Mouse (Mus musculus): ENCODE results near the gene Duox1. TPM values are rescaled to one million over a fixed set of nuclear protein-coding genes. Genes with fewer than 3 reads are reported as not detected.

The Duox1 gene
- total RNA-seq (2014; rRNA removed) = 0.24 and 0.33 TPM in 2 replicates
- polyA plus RNA-seq (2015; fragmentation: Nextera tagmentation; extraction: Ambion mirVana) = 0.11 and 0.16 TPM in 2 replicates

DNA sequence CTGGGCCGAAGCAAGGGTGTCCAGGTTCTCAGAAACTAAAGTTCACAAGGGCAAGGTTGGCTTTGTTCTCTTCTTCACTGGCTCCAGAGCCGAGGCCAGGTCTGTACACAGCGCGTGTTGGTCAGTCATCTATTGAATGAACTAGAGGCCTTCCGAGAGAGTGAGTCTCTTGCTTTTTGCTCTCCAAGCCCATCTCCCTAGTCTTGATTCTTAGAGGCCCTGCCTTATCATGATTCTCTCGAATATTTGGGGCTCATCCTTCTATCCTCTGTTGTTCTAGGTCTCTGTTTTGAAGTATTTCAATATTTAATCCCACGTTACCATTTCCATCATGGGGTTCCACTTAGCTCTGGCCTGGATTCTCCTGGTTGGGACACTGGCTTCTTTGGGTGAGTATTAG is at the start of gene Duox1:
TSS of gene Duox1 (plus strand) at position 301 of the 400 bp plus-strand sequence.
- ATAC-seq (ENCODE audit: low FRiP score) (no peak), DNase-seq (ENCODE audit: low spot score) (no peak)
- Histone ChIP-seq H3K9me3 (ENCODE audit: low read length) (no peaks in the 10 kb centered on the region), H3K4me1 (ENCODE audit: insufficient read depth, low read length) (no peaks in the 10 kb centered on the region; the same call in 1 of the 2 replicates), H3K27ac (ENCODE audit: low read depth, low read length) (no peak within 1 kb of the TSS), H3K4me3 (ENCODE audit: low read depth, low read length) (no peak within 1 kb of the TSS), H3K9ac (replicated peaks; ENCODE audit: low read length, poor library complexity, severe bottlenecking) (no peak within 1 kb of the TSS), H3K27me3 (ENCODE audit: insufficient read depth, low read length) (peaks cover 20% of the 10 kb centered on the region), H3K4me2 (ENCODE audit: low read depth, low read length, poor library complexity, severe bottlenecking) (no peak within 1 kb of the TSS), H3K36me3 (ENCODE audit: insufficient read depth, low read length) (no peaks in the 10 kb centered on the region)
- 89% methylated on average over 7 of the region's 7 CpGs for WGBS
- no peak for TF ChIP-seq CTCF (IDR thresholded peaks at IDR 0.05)

DNA sequence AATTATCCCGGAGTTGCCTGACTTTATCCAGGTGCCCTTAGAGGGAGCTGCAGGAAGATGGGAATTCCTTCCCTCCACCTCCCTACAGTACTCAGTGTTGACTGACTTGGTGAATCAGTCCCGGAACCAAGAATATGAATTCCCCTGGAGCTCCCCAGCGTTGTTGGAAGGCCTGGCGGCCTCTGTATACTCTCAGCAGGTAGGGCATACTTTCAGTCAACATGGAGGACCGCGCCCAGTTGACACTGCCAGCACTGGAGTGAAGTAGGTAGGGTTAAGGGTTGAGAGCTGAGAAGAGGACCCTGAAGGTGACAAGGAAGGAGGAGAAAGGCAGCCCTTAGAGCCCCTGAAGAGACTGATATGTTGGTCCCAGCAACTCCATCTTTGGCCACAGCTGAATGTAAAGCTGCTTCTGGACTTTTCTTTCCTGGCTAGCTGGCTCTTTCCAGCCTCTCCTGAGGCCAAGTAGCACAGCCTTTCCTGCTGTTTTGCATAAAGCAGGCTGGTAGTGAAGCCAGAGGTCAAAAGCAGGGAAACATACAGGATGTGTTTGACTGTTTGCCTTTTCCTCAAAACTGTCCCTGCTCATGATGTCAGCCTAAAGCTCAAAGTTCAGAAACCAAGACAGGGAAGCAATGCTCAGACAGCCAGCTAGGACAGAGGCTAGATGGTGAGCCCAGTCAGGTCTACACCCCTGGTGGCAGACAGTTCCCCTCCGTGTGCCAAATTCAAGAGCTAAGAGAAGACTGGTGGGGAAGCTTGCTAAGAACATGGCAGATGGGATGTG is 48.9 kb upstream of the Duox1 start:
- Histone ChIP-seq H3K27ac (ENCODE audit: low read depth, low read length) (no peak overlapping the region), H3K9me3 (ENCODE audit: low read length) (no peaks in the 10 kb centered on the region)
- WGBS = 96% methylated on average over 7 of the region's 7 CpGs

DNA sequence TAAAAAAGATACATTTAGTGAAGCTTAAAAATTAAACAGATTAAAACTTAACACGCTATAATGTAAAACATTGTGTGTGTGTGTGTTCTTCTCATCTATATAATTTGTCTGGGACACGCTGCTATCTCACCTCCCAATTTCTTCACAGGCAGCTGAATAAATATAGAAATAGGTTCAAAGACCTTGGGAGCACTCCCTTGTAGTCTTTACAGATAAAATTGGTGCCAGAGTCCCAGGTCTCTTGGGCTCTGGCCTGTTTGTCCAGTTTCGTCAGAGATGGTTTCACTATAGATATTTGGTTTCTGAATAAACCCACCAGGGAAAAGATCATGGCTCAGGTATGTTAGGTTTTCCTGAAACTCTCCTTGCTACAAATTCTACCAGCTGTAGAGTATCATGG is 36.7 kb upstream of the Duox1 start:
- Histone ChIP-seq H3K4me2 (ENCODE audit: low read depth, low read length, poor library complexity, severe bottlenecking) (no peak overlapping the region), H3K27ac (ENCODE audit: low read depth, low read length) (no peak overlapping the region), H3K4me3 (ENCODE audit: low read depth, low read length) (no peak overlapping the region), H3K9me3 (ENCODE audit: low read length) (no peaks in the 10 kb centered on the region), H3K9ac (replicated peaks; ENCODE audit: low read length, poor library complexity, severe bottlenecking) (no peak overlapping the region), H3K4me1 (ENCODE audit: insufficient read depth, low read length) (no peaks in the 10 kb centered on the region), H3K27me3 (ENCODE audit: insufficient read depth, low read length) (no peaks in the 10 kb centered on the region), H3K36me3 (ENCODE audit: insufficient read depth, low read length) (no peaks in the 10 kb centered on the region)
- 90% methylated on average over 3 of the region's 3 CpGs for WGBS
- DNase-seq (ENCODE audit: low spot score) (no peak), ATAC-seq (ENCODE audit: low FRiP score) (no peak)
- no peak for TF ChIP-seq CTCF (IDR thresholded peaks at IDR 0.05)

More for the DNA sequence above, 48.9 kb upstream of the Duox1 start:
- Histone ChIP-seq H3K4me2 (ENCODE audit: low read depth, low read length, poor library complexity, severe bottlenecking) (no peak overlapping the region), H3K9ac (replicated peaks; ENCODE audit: low read length, poor library complexity, severe bottlenecking) (no peak overlapping the region), H3K4me1 (ENCODE audit: insufficient read depth, low read length) (peaks cover 4% of the 10 kb centered on the region; the same call in 1 of the 2 replicates), H3K36me3 (ENCODE audit: insufficient read depth, low read length) (no peaks in the 10 kb centered on the region), H3K27me3 (ENCODE audit: insufficient read depth, low read length) (no peaks in the 10 kb centered on the region), H3K4me3 (ENCODE audit: low read depth, low read length) (no peak overlapping the region)
- ATAC-seq (ENCODE audit: low FRiP score) (no peak), DNase-seq (ENCODE audit: low spot score) (no peak)
- TF ChIP-seq CTCF (IDR thresholded peaks at IDR 0.05) = no peak

DNA sequence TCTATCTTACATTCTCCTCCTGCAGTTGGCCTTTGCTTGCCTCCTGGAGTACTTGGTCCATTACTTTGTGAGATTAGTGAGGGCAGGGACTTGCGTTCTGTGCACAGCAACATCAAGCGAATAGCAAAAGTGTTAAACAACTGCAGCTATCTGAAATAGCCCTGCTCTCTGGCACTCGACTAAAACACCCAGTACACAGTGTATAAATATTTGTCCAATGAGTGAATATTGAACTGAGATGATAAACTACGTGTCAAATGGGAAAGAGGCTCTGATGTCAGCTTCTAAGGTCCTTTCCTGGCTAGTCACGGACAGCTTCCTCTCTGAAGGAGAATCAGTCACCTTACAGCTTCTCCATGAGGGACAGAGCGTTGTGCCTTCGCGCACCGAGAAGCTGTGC is 31.4 kb upstream of the Duox1 start:
- DNase-seq (ENCODE audit: low spot score) (no peak), ATAC-seq (ENCODE audit: low FRiP score) (no peak)
- 86% methylated on average over 9 of the region's 9 CpGs for WGBS
- Histone ChIP-seq H3K4me3 (ENCODE audit: low read depth, low read length) (no peak overlapping the region), H3K4me1 (ENCODE audit: insufficient read depth, low read length) (no peaks in the 10 kb centered on the region), H3K4me2 (ENCODE audit: low read depth, low read length, poor library complexity, severe bottlenecking) (no peak overlapping the region), H3K27ac (ENCODE audit: low read depth, low read length) (no peak overlapping the region), H3K27me3 (ENCODE audit: insufficient read depth, low read length) (no peaks in the 10 kb centered on the region), H3K36me3 (ENCODE audit: insufficient read depth, low read length) (no peaks in the 10 kb centered on the region), H3K9ac (replicated peaks; ENCODE audit: low read length, poor library complexity, severe bottlenecking) (no peak overlapping the region), H3K9me3 (ENCODE audit: low read length) (no peaks in the 10 kb centered on the region)
- no peak for TF ChIP-seq CTCF (IDR thresholded peaks at IDR 0.05)

DNA sequence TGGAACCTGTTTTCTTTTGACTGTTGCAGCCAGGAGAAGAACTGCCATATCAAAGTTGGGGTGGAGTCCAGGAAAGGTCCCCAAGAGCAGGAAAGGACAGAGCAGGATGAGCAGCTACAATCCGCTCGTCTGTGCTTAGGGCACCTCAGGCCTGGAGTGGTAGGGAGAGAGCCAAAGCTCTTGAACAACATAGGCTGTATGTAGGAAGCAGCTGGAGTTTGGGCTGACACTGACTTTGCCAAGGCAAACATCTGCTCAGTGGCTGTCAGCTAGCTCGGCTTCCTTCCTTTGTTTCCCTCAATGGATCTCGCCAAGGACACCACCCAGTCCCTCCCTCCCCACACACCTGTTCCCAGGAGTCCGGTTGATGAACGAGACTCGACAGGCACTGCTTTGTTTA is 29.3 kb upstream of the Duox1 start:
- 71% methylated on average over 7 of the region's 7 CpGs for WGBS
- H3K9ac ChIP-seq (replicated peaks; ENCODE audit: low read length, poor library complexity, severe bottlenecking) = no peak overlapping the region
- no peaks in the 10 kb centered on the region for H3K9me3 ChIP-seq (ENCODE audit: low read length)
- H3K4me3 ChIP-seq (ENCODE audit: low read depth, low read length) = no peak overlapping the region
- no peaks in the 10 kb centered on the region for H3K36me3 ChIP-seq (ENCODE audit: insufficient read depth, low read length)
- H3K4me2 ChIP-seq (ENCODE audit: low read depth, low read length, poor library complexity, severe bottlenecking) = no peak overlapping the region
- DNase-seq (ENCODE audit: low spot score) = no peak
- H3K27ac ChIP-seq (ENCODE audit: low read depth, low read length) = no peak overlapping the region
- no peaks in the 10 kb centered on the region for H3K4me1 ChIP-seq (ENCODE audit: insufficient read depth, low read length)
- H3K27me3 ChIP-seq (ENCODE audit: insufficient read depth, low read length) = no peaks in the 10 kb centered on the region
- ATAC-seq (ENCODE audit: low FRiP score) = no peak
- no peak for TF ChIP-seq CTCF (IDR thresholded peaks at IDR 0.05)

DNA sequence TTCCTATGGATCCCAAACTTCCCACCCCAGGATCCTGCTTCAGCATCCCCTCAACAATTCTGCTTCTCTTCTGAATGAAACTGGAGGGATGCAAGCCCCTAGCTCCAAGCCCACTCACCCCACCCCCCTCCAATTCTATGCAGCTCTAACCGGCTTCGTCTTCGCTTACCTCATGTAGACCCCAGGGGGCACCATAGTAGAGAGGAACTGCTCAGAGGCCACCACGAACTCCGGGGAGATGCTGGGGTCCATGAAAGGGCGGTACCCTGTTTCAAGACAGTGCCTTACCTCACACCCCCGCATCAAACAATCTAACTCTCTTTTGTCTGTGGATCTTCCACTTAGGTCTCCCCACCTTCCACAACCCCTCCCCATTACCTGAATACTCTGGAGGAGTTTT is 20.6 kb upstream of the Duox1 start:
- peaks cover 16% of the 10 kb centered on the region for H3K4me1 ChIP-seq (ENCODE audit: insufficient read depth, low read length)
- WGBS = 6% methylated on average over 7 of the region's 7 CpGs
- no peak overlapping the region for H3K4me3 ChIP-seq (ENCODE audit: low read depth, low read length)
- DNase-seq (ENCODE audit: low spot score) = no peak
- H3K4me2 ChIP-seq (ENCODE audit: low read depth, low read length, poor library complexity, severe bottlenecking) = no peak overlapping the region
- peak; percentile 19; the same call in 1 of the 2 replicates for TF ChIP-seq CTCF (IDR thresholded peaks at IDR 0.05)
- no peaks in the 10 kb centered on the region for H3K36me3 ChIP-seq (ENCODE audit: insufficient read depth, low read length)
- no peak overlapping the region for H3K27ac ChIP-seq (ENCODE audit: low read depth, low read length)
- H3K9me3 ChIP-seq (ENCODE audit: low read length) = no peaks in the 10 kb centered on the region
- H3K27me3 ChIP-seq (ENCODE audit: insufficient read depth, low read length) = peaks cover 50% of the 10 kb centered on the region
- no peak overlapping the region for H3K9ac ChIP-seq (replicated peaks; ENCODE audit: low read length, poor library complexity, severe bottlenecking)
- ATAC-seq (ENCODE audit: low FRiP score) = no peak

All from midbrain, postnatal 0 days (tissue).